Comparison of ENCODE assay signal across 22 mouse cellular contexts in genomic region chr8:3414639-3415190, GRCm38 (mm10). TPM values are rescaled to one million over a fixed set of nuclear protein-coding genes. Genes with fewer than 3 reads are reported as not detected.
DNase-seq lines count a peak whose midpoint lies in the region; ATAC-seq and TF ChIP-seq lines count a peak whose summit lies in the region.
"Had no signal": no experiment of that assay in that cellular context is flagged by ENCODE, and none has a peak within 500 bp of the region (broad histone marks: within the 10 kb centered on the region; RNA-seq: fewer than 3 reads in every experiment).

No protein-coding gene starts in this region.

- no peak for TF ChIP-seq POLR2A in liver, adult 2 months (IDR thresholded peaks at IDR 0.05; ENCODE audit: extremely low read depth, insufficient read depth, low read length)

- ATAC-seq in forebrain, embryonic 15.5 days (replicated peaks) = 0 out of 2 replicates have a peak, but pooled peaks have one; percentile 37
- ATAC-seq in forebrain, embryonic 13.5 days = no peak
- no peak for ATAC-seq in liver, embryonic 11.5 days (replicated peaks; ENCODE audit: low FRiP score)

- no peak overlapping the region for H3K4me2 ChIP-seq in forebrain, embryonic 15.5 days (replicated peaks)
- no peak overlapping the region for H3K4me2 ChIP-seq in forebrain, embryonic 13.5 days
- H3K4me2 ChIP-seq in liver, embryonic 11.5 days = no peak overlapping the region
- H3K4me2 ChIP-seq: embryonic facial prominence, embryonic 15.5 days; heart, embryonic 15.5 days; stomach, embryonic 15.5 days had no signal

- H3K4me1 ChIP-seq in forebrain, embryonic 15.5 days = peaks cover 17% of the 10 kb centered on the region
- peaks cover 36% of the 10 kb centered on the region for H3K4me1 ChIP-seq in forebrain, embryonic 13.5 days
- peaks cover 52% of the 10 kb centered on the region for H3K4me1 ChIP-seq in liver, adult 2 months (ENCODE audit: control insufficient read depth, insufficient read depth, low read length)
- peaks cover 53% of the 10 kb centered on the region for H3K4me1 ChIP-seq in liver, embryonic 11.5 days (replicated peaks; ENCODE audit: control insufficient read depth, insufficient read depth, low read length)

- no peak for DNase-seq in liver, adult 2 months (ENCODE audit: extremely low read depth, low read depth, low spot score)
- DNase-seq in liver (no peak), ES-CJ7 (ENCODE audit: low read depth, low spot score) (peak; percentile 62)
- DNase-seq in liver, embryonic 11.5 days (ENCODE audit: low spot score) = no peak
- no peak for DNase-seq in urinary bladder, postnatal 14 days (ENCODE audit: low spot score)
- DNase-seq in layer of hippocampus, adult 18-20 months (ENCODE audit: low spot score in 2 of 2) = no peak
- DNase-seq: cerebellum, adult 9-11 months; gastrocnemius, postnatal 36 days; kidney, adult 18-20 months; kidney, postnatal 10 days; thymus, adult 2 months had no signal

- H3K9me3 ChIP-seq in forebrain, embryonic 15.5 days = no peaks in the 10 kb centered on the region
- no peaks in the 10 kb centered on the region for H3K9me3 ChIP-seq in forebrain, embryonic 13.5 days (replicated peaks)
- no peaks in the 10 kb centered on the region for H3K9me3 ChIP-seq in liver, embryonic 11.5 days (ENCODE audit: control insufficient read depth, low read length)
- H3K9me3 ChIP-seq: embryonic facial prominence, embryonic 15.5 days; heart, embryonic 15.5 days; stomach, embryonic 15.5 days had no signal

- peaks cover 21% of the 10 kb centered on the region for H3K79me2 ChIP-seq in liver, adult 2 months (ENCODE audit: control insufficient read depth, insufficient read depth, low read length)

- no peaks in the 10 kb centered on the region for H3K36me3 ChIP-seq in forebrain, embryonic 15.5 days
- H3K36me3 ChIP-seq in forebrain, embryonic 13.5 days (ENCODE audit: poor library complexity, severe bottlenecking) = no peaks in the 10 kb centered on the region
- H3K36me3 ChIP-seq in liver, adult 2 months (ENCODE audit: control insufficient read depth, insufficient read depth, low read length) = no peaks in the 10 kb centered on the region
- H3K36me3 ChIP-seq in liver, embryonic 11.5 days (ENCODE audit: control insufficient read depth, insufficient read depth, low read length) = no peaks in the 10 kb centered on the region
- H3K36me3 ChIP-seq: embryonic facial prominence, embryonic 15.5 days; heart, embryonic 15.5 days; stomach, embryonic 15.5 days had no signal

- H3K4me3 ChIP-seq in forebrain, embryonic 15.5 days = no peak overlapping the region
- H3K4me3 ChIP-seq in forebrain, embryonic 13.5 days = no peak overlapping the region
- no peak overlapping the region for H3K4me3 ChIP-seq in liver, adult 2 months (ENCODE audit: insufficient read depth, low read depth, low read length)
- H3K4me3 ChIP-seq in liver, embryonic 11.5 days (ENCODE audit: low read depth, low read length) = no peak overlapping the region
- H3K4me3 ChIP-seq: embryonic facial prominence, embryonic 15.5 days; heart, embryonic 15.5 days; left cerebral cortex, adult 2 months; stomach, embryonic 15.5 days had no signal

- H3K27ac ChIP-seq in forebrain, embryonic 15.5 days (replicated peaks) = no peak overlapping the region
- H3K27ac ChIP-seq in forebrain, embryonic 13.5 days = no peak overlapping the region
- peak overlapping the region; percentile 59 for H3K27ac ChIP-seq in liver, adult 2 months (replicated peaks; ENCODE audit: insufficient read depth, low read depth, low read length)
- H3K27ac ChIP-seq in liver, embryonic 11.5 days (ENCODE audit: low read depth, low read length) = 0 out of 2 replicates have a peak overlapping the region, but pooled peaks have one; percentile 3
- H3K27ac ChIP-seq: embryonic facial prominence, embryonic 15.5 days; heart, embryonic 15.5 days; left cerebral cortex, adult 2 months; stomach, embryonic 15.5 days had no signal

- H3K27me3 ChIP-seq in forebrain, embryonic 15.5 days = no peaks in the 10 kb centered on the region
- no peaks in the 10 kb centered on the region for H3K27me3 ChIP-seq in forebrain, embryonic 13.5 days
- H3K27me3 ChIP-seq in liver, adult 2 months (ENCODE audit: control insufficient read depth, insufficient read depth, low read length) = no peaks in the 10 kb centered on the region
- H3K27me3 ChIP-seq in liver, embryonic 11.5 days (replicated peaks; ENCODE audit: control insufficient read depth, insufficient read depth, low read length) = no peaks in the 10 kb centered on the region
- H3K27me3 ChIP-seq: CH12.LX; embryonic facial prominence, embryonic 15.5 days; heart, embryonic 15.5 days; stomach, embryonic 15.5 days had no signal

- H3K9ac ChIP-seq in forebrain, embryonic 15.5 days (replicated peaks) = no peak overlapping the region
- no peak overlapping the region for H3K9ac ChIP-seq in forebrain, embryonic 13.5 days
- H3K9ac ChIP-seq in liver, adult 2 months (ENCODE audit: low read depth, low read length) = no peak overlapping the region
- H3K9ac ChIP-seq in liver, embryonic 11.5 days (ENCODE audit: low read depth, low read length) = no peak overlapping the region
- H3K9ac ChIP-seq: embryonic facial prominence, embryonic 15.5 days; heart, embryonic 15.5 days; stomach, embryonic 15.5 days had no signal

- WGBS in forebrain, embryonic 15.5 days = 45% methylated on average over 6 of the region's 6 CpGs
- WGBS in forebrain, embryonic 13.5 days = 41% methylated on average over 6 of the region's 6 CpGs
- 88% methylated on average over 6 of the region's 6 CpGs for WGBS in liver, adult 2 months
- 74% methylated on average over 6 of the region's 6 CpGs for WGBS in liver, embryonic 11.5 days

- TF ChIP-seq CTCF in liver, adult 2 months (IDR thresholded peaks at IDR 0.05; ENCODE audit: low read depth, low read length) = no peak

RNA-seq across cellular contexts. Expression of gene Arhgef18, which starts 21.9 kb away (rescaled TPM):
- polyA plus RNA-seq in forebrain, embryonic 15.5 days (2015; fragmentation: Nextera tagmentation; extraction: Ambion mirVana) = 11.5 and 12.7 TPM in 2 replicates
- 11.1 and 11.7 TPM in 2 replicates for polyA plus RNA-seq in forebrain, embryonic 13.5 days (2015; fragmentation: Nextera tagmentation; extraction: Ambion mirVana)
- 9.7 and 10.7 TPM in 2 replicates for total RNA-seq in liver, adult 2 months (2014; rRNA removed)
- polyA plus RNA-seq in liver, adult 2 months (2012; rRNA removed) = 15.6 and 15.8 TPM in 2 replicates
- polyA plus RNA-seq in liver, embryonic 11.5 days (2014; fragmentation: Nextera tagmentation; extraction: Ambion mirVana) = 5.2 and 6.4 TPM in 2 replicates
- 10 to 100 TPM; 49.0 to 51.3 TPM for total RNA-seq in layer of hippocampus, adult 18-20 months (2021)

RNA-seq across cellular contexts. Expression of gene Pex11g, which starts 52.8 kb away (rescaled TPM):
- polyA plus RNA-seq in forebrain, embryonic 15.5 days (2015; fragmentation: Nextera tagmentation; extraction: Ambion mirVana) = 3.3 and 3.8 TPM in 2 replicates
- polyA plus RNA-seq in forebrain, embryonic 13.5 days (2015; fragmentation: Nextera tagmentation; extraction: Ambion mirVana) = 3.9 and 4.8 TPM in 2 replicates
- 23.0 and 27.8 TPM in 2 replicates for total RNA-seq in liver, adult 2 months (2014; rRNA removed)
- polyA plus RNA-seq in liver, adult 2 months (2012; rRNA removed) = 51.2 and 52.4 TPM in 2 replicates
- 3.4 and 4.3 TPM in 2 replicates for polyA plus RNA-seq in liver, embryonic 11.5 days (2014; fragmentation: Nextera tagmentation; extraction: Ambion mirVana)
- 1 to 10 TPM in 1 of 2 experiments, under 1 TPM in 1; 0.97 to 1.7 TPM for total RNA-seq in layer of hippocampus, adult 18-20 months (2021)

RNA-seq across cellular contexts. Expression of gene Tex45, which starts 55.9 kb away (rescaled TPM):
- polyA plus RNA-seq in forebrain, embryonic 15.5 days (2015; fragmentation: Nextera tagmentation; extraction: Ambion mirVana) = 0.11 and 0.25 TPM in 2 replicates
- 0.10 TPM in 1 of 2 replicates, not detected in the other for polyA plus RNA-seq in forebrain, embryonic 13.5 days (2015; fragmentation: Nextera tagmentation; extraction: Ambion mirVana)
- total RNA-seq in liver, adult 2 months (2014; rRNA removed) = 0.07 TPM in 1 of 2 replicates, not detected in the other
- 0.28 TPM in 1 of 2 replicates, not detected in the other for polyA plus RNA-seq in liver, adult 2 months (2012; rRNA removed)
- polyA plus RNA-seq in liver, embryonic 11.5 days (2014; fragmentation: Nextera tagmentation; extraction: Ambion mirVana) = not detected in 2 replicates
- total RNA-seq in layer of hippocampus, adult 18-20 months (2021) = under 1 TPM in 1 of 2 experiments, not detected in 1; 0.20 TPM
- total RNA-seq: adrenal gland, adult 18-20 months; CH12.LX; megakaryocyte-erythroid progenitor cell, adult 5-6 weeks had no signal
- polyA plus RNA-seq: embryonic facial prominence, embryonic 15.5 days; heart, embryonic 15.5 days; limb, embryonic 11.5 days; liver, embryonic 16.5 days; stomach, embryonic 15.5 days had no signal

Comparison
In these comparisons a context has a peak if more than half of its experiments do, and no peak if none do; other contexts are left out.
1. H3K27ac ChIP-seq: peak in liver, adult 2 months (single experiment) and liver, embryonic 11.5 days (single experiment); none in forebrain, embryonic 15.5 days (single experiment) and forebrain, embryonic 13.5 days (single experiment).